Mouse (Mus musculus): ENCODE data around the gene Npb. TPM values are rescaled to one million over a fixed set of nuclear protein-coding genes. Genes with fewer than 3 reads are reported as not detected.

Npb gene
- total RNA-seq (2023) = 1 to 10 TPM; 1.2 to 1.5 TPM

DNA sequence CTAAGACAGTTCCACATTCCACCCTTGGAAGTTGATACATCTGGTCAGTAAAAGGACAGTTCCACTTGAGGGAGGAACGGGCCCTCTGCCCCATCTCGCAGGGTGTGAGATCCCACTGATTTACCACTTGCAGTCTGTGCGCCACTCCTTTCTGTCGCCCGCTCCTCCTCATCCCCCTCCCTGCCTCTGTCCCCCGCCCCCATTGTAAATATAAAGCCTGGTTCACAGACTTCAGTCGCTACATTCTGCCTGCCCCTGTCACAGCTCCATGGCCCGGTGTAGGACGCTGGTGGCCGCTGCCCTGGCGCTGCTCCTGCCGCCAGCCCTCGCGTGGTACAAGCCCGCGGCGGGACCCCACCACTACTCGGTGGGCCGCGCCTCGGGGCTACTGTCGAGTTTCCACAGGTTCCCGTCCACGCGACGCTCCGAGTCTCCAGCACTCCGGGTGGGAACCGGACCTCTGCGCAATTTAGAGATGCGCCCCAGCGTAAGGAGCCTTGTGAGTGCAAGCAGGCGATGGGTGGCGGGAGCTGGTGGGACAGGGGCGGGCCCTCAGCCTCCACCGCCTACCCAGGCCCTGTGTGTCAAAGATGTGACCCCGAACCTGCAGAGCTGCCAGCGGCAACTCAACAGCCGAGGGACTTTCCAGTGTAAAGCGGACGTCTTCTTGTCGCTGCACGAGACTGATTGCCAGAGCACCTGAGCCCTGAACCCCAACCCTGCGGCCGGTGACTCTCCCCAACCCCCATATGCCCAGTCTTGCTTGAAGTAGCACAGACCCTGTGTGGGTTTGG is at the start of gene Npb:
Npb (plus strand) TSS at position 237 of the 794 bp plus-strand sequence.

DNA sequence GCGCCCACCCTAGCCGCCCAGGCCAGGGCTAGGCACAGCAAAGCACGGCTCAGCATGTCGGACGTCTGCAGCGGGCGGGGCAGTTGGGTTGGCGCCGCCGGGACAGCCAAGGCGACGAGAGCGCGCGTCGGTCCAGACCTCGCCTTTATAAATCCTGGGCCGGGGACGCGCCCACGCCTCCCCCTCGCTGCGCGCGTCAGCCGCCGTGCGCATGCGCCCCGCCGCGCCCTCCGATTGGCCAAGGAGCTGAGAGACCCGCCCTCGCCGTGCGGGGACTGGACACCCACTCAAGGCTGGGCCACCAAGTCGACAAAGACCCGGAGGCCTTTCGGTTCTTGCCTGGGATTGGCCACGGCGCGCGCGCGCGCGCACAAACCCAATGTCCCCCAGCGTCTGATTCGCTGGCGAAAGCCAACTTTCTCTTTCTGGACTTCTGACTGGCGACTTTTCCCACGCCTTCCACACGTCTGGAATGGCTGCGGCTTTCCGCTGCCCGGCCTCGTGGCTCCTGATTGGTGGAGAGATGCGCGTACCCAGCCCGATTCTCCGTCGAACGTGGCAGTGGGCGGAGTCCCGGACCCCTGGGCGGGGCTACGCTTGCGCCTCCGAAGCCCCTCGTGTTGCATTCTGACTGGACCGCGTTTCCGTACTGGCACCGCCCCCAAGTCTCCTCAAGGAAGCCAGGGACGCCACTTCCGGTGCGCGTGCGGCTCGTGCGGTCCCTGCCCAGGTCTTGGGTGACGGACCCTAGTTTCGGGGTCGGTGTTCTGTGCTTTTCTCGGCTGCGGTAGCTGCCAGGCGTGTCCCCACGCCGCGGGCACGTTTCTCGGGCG is 35.3 kb upstream of the Npb start, which contains the start of gene P4hb:
P4hb (minus strand) TSS at position 502 of the 833 bp plus-strand sequence.

GRCm38 (mm10) chr11:120581490-120582267 is 26.6 kb upstream of the Npb start, which contains the start of gene Arhgdia:
Arhgdia (minus strand) TSS chr11:120581624.

DNA sequence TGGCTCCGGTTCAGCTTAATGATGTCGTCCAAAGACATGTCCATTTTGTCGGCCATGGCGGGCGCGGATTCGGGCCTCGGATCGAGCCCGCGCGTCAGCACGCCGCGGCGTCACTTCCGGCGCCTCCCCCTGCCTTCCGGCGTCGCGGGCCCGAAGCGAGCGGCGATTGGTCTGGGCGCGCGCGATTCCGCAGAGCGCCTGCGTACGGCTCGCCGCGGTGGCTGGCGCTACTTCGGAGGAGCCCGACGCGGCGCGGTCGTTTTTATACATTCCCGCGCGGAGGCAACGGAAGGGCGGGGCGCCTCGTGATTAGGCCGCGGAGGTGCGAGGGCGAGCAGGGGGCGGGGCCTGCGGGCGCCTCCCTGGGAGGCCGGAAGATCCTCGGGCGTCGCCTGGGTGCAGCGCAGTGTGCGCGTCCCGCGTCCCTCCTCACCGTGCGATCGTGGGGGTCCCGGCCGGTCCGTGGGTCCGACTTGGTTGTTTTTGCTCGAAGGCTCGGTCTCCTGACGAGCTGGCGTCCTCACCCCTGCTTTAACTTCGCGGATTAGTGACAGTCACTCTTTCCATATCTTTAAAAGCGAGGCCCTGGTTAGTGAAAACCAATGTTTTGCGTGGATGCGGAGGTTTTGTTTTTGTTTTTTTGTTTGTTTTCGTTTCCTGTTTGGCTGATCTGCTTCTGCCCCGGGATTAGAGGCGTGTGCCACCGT is 9.8 kb upstream of the Npb start, which contains the start of the genes Alyref and Anapc11:
Alyref (minus strand) TSS at position 83 of the 707 bp plus-strand sequence.
Anapc11 (plus strand) TSS at position 139 of the 707 bp plus-strand sequence.

DNA sequence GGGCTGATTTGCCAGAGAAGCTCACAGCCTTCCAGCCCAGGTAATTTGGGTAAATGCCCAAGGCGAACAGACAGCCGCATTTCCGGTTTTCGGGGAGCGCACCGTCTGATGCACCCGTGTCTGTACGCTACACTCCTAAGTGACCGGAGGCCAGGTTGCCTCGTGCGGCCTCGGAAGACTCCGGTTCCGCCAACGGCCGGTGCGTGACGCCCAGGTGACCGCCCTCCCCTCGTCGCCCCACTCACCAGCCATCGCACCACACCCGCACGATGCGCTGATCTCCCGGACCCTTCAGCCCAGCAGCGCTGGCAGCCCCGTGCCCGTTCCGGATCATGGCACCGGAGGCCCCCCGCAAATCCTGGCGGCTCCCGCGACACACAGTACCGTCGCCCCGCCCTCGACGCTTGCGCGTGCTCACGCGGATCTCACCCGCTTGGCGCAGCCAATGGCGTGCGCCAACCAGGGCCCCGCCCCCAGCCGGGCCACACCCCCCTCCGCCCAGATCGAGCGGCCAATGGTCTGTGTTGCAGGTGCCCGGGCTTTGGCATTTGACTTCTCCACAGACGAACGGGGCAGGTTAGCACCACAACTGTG is 9.3 kb downstream of the Npb start, which contains the start of gene Pcyt2:
Pcyt2 (minus strand) TSS at position 418 of the 594 bp plus-strand sequence.

GRCm38 (mm10) chr11:120625152-120625775 is 17.0 kb downstream of the Npb start, which contains the start of gene Sirt7:
Sirt7 (minus strand) TSS chr11:120625240.

DNA sequence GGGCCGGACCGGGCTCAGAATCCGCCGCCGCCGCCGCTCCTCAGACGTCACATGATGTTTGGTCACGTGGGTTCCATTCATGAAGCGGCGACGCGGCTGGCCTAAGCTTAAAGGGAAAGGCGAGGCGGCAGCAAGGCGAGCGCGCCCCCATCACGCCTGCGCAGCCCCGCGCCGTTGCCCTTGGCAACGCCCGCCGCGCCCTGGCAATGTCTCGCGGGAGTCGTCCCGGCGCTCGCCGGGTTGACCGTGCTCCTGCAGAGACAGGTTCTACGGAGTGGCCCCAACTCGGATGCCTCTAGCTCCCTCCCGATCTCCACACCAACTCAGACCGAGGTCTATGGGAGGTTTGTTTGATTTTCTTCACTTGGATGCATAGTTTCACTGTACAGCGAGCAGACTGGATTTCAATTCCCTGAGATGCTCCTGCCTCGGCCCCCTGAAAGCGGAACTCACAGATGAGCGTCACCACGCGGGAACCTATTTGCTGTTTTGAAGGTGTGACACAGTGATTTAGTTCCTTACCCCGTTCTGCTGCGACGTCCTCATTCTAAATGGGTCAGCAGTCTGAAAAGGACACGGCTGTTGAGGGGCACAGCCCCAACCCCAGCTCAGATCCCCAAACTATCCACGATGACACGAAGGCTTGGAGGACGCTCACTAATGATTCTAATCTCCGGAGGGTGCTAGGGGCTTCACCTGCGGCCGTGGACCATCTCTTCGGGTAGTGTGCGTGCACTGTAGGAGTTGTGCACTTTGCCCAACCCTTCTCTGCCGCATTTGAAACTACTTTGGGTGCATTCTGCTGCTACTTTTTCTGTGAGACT is 25.5 kb downstream of the Npb start, which contains the start of gene Mafg:
Mafg (minus strand) TSS at position 81 of the 824 bp plus-strand sequence.

GRCm38 (mm10) chr11:120643601-120643987 is 35.3 kb downstream of the Npb start, which contains the start of gene Pycr1:
Pycr1 (minus strand) TSS chr11:120643769.

DNA sequence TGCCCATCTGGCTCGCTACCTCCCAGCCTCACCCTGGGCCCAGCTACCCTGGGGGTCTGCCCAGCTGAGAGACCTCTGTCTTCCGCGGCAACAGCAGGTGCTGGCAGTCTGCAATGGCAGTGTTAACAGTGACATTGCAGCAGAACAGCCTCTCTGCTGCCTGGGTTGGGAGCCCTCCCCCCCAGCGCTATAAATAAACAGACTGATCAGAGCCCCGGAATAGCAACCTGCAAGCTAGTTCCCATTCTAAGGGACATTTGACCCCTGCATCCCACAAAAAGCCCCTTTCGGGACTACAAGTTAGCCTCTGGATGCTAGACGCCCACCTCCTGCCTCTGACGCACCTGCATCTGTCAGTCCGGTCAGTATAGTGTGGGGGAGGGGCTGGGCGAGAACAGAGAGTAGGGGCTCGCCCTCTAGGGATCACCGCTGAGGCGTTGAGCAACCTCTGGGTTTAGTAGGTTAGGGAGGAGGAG is 39.8 kb downstream of the Npb start, which contains the start of gene Myadml2:
Myadml2 (minus strand) TSS at position 158 of the 476 bp plus-strand sequence.

Other genes with a start within 250 kb of the Npb start
- gene Fscn2, start 246.9 kb upstream of the Npb start, total RNA-seq (2023) = under 1 TPM; 0.53 to 0.61 TPM
- gene Faap100, start 229.7 kb upstream of the Npb start, total RNA-seq (2023) = 10 to 100 TPM; 11.2 to 13.9 TPM
- gene Nploc4, start 170.8 kb upstream of the Npb start, total RNA-seq (2023) = 10 to 100 TPM; 48.6 to 50.6 TPM
- 1 to 10 TPM in 1 of 2 experiments, not detected in 1; 6.7 TPM for gene Tspan10, start 165.8 kb upstream of the Npb start, total RNA-seq (2023)
- not detected for gene Pde6g, start 155.0 kb upstream of the Npb start, total RNA-seq (2023)
- 1 to 10 TPM; 4.1 to 7.9 TPM for gene Oxld1, start 150.4 kb upstream of the Npb start, total RNA-seq (2023)
- gene Ccdc137, start 150.4 kb upstream of the Npb start, total RNA-seq (2023) = 10 to 100 TPM; 12.4 to 14.5 TPM
- 10 to 100 TPM in 1 of 2 experiments, 1 to 10 TPM in 1; 8.7 to 10.5 TPM for gene Arl16, start 140.9 kb upstream of the Npb start, total RNA-seq (2023)
- 10 to 100 TPM; 18.3 to 23.1 TPM for gene Mrpl12, start 123.9 kb upstream of the Npb start, total RNA-seq (2023)
- gene Slc25a10, start 116.6 kb upstream of the Npb start, total RNA-seq (2023) = 10 to 100 TPM; 16.4 to 19.3 TPM
- gene Gcgr, start 77.8 kb upstream of the Npb start, total RNA-seq (2023) = not detected
- 10 to 100 TPM; 34.2 to 37.3 TPM for gene Mcrip1, start 58.8 kb upstream of the Npb start, total RNA-seq (2023)
- under 1 TPM in 1 of 2 experiments, not detected in 1; 0.75 TPM for gene Ppp1r27, start 57.3 kb upstream of the Npb start, total RNA-seq (2023)
- 100 to 1,000 TPM; 266 to 274 TPM for gene P4hb, start 35.2 kb upstream of the Npb start, total RNA-seq (2023)
- 100 to 1,000 TPM; 361 to 393 TPM for gene Arhgdia, start 26.9 kb upstream of the Npb start, total RNA-seq (2023)
- 100 to 1,000 TPM; 143 to 147 TPM for gene Alyref, start 10.1 kb upstream of the Npb start, total RNA-seq (2023)
- 10 to 100 TPM; 49.3 to 52.8 TPM for gene Anapc11, start 10.1 kb upstream of the Npb start, total RNA-seq (2023)
- 10 to 100 TPM; 37.2 to 38.3 TPM for gene Pcyt2, start 9.5 kb downstream of the Npb start, total RNA-seq (2023)
- gene Sirt7, start 16.8 kb downstream of the Npb start, total RNA-seq (2023) = 100 to 1,000 TPM; 119 to 120 TPM
- 100 to 1,000 TPM; 107 to 135 TPM for gene Mafg, start 25.1 kb downstream of the Npb start, total RNA-seq (2023)
- gene Pycr1, start 35.3 kb downstream of the Npb start, total RNA-seq (2023) = 1 to 10 TPM; 1.1 to 1.2 TPM
- not detected for gene Myadml2, start 39.7 kb downstream of the Npb start, total RNA-seq (2023)
- gene Notum, start 52.7 kb downstream of the Npb start, total RNA-seq (2023) = under 1 TPM in 1 of 2 experiments, not detected in 1; 0.39 TPM
- 10 to 100 TPM; 85.4 to 88.2 TPM for gene Aspscr1, start 64.5 kb downstream of the Npb start, total RNA-seq (2023)
- 10 to 100 TPM; 33.5 to 39.0 TPM for gene Cenpx, start 105.3 kb downstream of the Npb start, total RNA-seq (2023)
- gene Lrrc45, start 105.4 kb downstream of the Npb start, total RNA-seq (2023) = 10 to 100 TPM; 12.8 to 17.1 TPM
- gene Rac3, start 113.0 kb downstream of the Npb start, total RNA-seq (2023) = under 1 TPM in 1 of 2 experiments, not detected in 1; 0.33 TPM
- gene Dcxr, start 118.8 kb downstream of the Npb start, total RNA-seq (2023) = 1 to 10 TPM; 8.3 to 8.5 TPM
- gene Cbr2, start 123.6 kb downstream of the Npb start, total RNA-seq (2023) = 1 to 10 TPM; 7.3 to 9.0 TPM
- 10 to 100 TPM; 40.0 to 43.8 TPM for gene Hmga1b, start 154.3 kb downstream of the Npb start, total RNA-seq (2023)
- gene Rfng, start 175.7 kb downstream of the Npb start, total RNA-seq (2023) = 10 to 100 TPM; 14.0 to 15.3 TPM
- 10 to 100 TPM; 38.0 to 39.9 TPM for gene Gps1, start 175.8 kb downstream of the Npb start, total RNA-seq (2023)
- gene Dus1l, start 187.9 kb downstream of the Npb start, total RNA-seq (2023) = 10 to 100 TPM; 31.0 to 32.0 TPM
- gene Fasn, start 216.1 kb downstream of the Npb start, total RNA-seq (2023) = 10 to 100 TPM; 28.3 to 29.7 TPM